Mouse (Mus musculus): ENCODE data around the gene Ajap1. TPM values are rescaled to one million over a fixed set of nuclear protein-coding genes. Genes with fewer than 3 reads are reported as not detected.

Ajap1 gene
- total RNA-seq, 2 experiments from 2014 or later: 41.9 to 46.1 TPM

- no peak for DNase-seq (ENCODE audit: extremely low spot score in 1 of 2, low spot score in 1 of 2)
Measured at GRCm38 (mm10) chr4:153360868-153361545, 121.6 kb downstream of the Ajap1 start.

GRCm38 (mm10) chr4:153358243-153358550 is 124.4 kb downstream of the Ajap1 start:
- DNase-seq (ENCODE audit: extremely low spot score in 1 of 2, low spot score in 1 of 2): no peak

- peak in 1 of 2 experiments; percentile 33 for DNase-seq (ENCODE audit: extremely low spot score in 1 of 2, low spot score in 1 of 2)
Measured at GRCm38 (mm10) chr4:153357539-153358242, 124.9 kb downstream of the Ajap1 start.

- no peak for DNase-seq (ENCODE audit: extremely low spot score in 1 of 2, low spot score in 1 of 2)
Measured at GRCm38 (mm10) chr4:153356236-153356635, 126.4 kb downstream of the Ajap1 start.

GRCm38 (mm10) chr4:153344999-153345398 is 137.6 kb downstream of the Ajap1 start:
- DNase-seq (ENCODE audit: extremely low spot score in 1 of 2, low spot score in 1 of 2): no peak

- DNase-seq (ENCODE audit: extremely low spot score in 1 of 2, low spot score in 1 of 2): no peak
Measured at GRCm38 (mm10) chr4:153340887-153341286, 141.7 kb downstream of the Ajap1 start.

- DNase-seq (ENCODE audit: extremely low spot score in 1 of 2, low spot score in 1 of 2): no peak
Measured at GRCm38 (mm10) chr4:153335301-153335799, 147.3 kb downstream of the Ajap1 start.

- DNase-seq (ENCODE audit: extremely low spot score in 1 of 2, low spot score in 1 of 2): no peak
Measured at GRCm38 (mm10) chr4:153327809-153328208, 154.8 kb downstream of the Ajap1 start.
